Mouse (Mus musculus) MEL (cell line): ENCODE results near the gene Rpl3. TPM values are rescaled to one million over a fixed set of nuclear protein-coding genes. Genes with fewer than 3 reads are reported as not detected.

ENCODE experiments used
- DNase-seq: peaks from one replicate; pipeline ENCODE4 v3.0.0; 2011; ENCODE audit warnings: low read depth, low spot score
- H3K27ac ChIP-seq: 2 replicates; pipeline ENCODE4 v1.5.1; 2012; ENCODE audit warnings: low read depth, mild to moderate bottlenecking, control low read depth, low read length, moderate library complexity; ENCODE audit not compliant: control insufficient read depth
- H3K27me3 ChIP-seq, 2 experiments: fragments of 150-350 bp in 1 of 2; sonication (generic) in 1 of 2; 2 replicates each; pipeline ENCODE4 v1.6.1; 2012; ENCODE audit warnings: low read length in 2 of 2, mild to moderate bottlenecking in 2 of 2, improper control_type of control experiment in 1 of 2, moderate library complexity in 1 of 2; ENCODE audit not compliant: insufficient read depth in 2 of 2, control insufficient read depth in 1 of 2
- H3K36me3 ChIP-seq, 2 experiments: 2 replicates each; pipeline ENCODE4 v1.6.1; 2012 to 2014; ENCODE audit warnings: low read length in 2 of 2, improper control_type of control experiment in 1 of 2, inconsistent platforms in 1 of 2, mild to moderate bottlenecking in 1 of 2; ENCODE audit not compliant: insufficient read depth in 2 of 2, control insufficient read depth in 1 of 2
- H3K4me1 ChIP-seq, 2 experiments: fragments of 150-350 bp in 1 of 2; sonication (generic) in 1 of 2; 2 replicates each; pipeline ENCODE4 v1.6.1; 2012; ENCODE audit warnings: low read length in 2 of 2, improper control_type of control experiment in 1 of 2, mild to moderate bottlenecking in 1 of 2; ENCODE audit not compliant: insufficient read depth in 2 of 2, control insufficient read depth in 1 of 2
- H3K4me3 ChIP-seq, 2 experiments: fragments of 150-350 bp in 1 of 2; sonication (generic) in 1 of 2; 2 replicates each; pipeline ENCODE4 v1.5.1; 2012; ENCODE audit warnings: low read depth in 2 of 2, low read length in 2 of 2, mild to moderate bottlenecking in 2 of 2, moderate library complexity in 2 of 2, control low read depth in 1 of 2, improper control_type of control experiment in 1 of 2; ENCODE audit not compliant: control insufficient read depth in 1 of 2, insufficient read depth in 1 of 2
- H3K79me2 ChIP-seq: 2 replicates; pipeline ENCODE4 v1.6.1; 2012; ENCODE audit warnings: mild to moderate bottlenecking, low read length, moderate library complexity; ENCODE audit not compliant: control insufficient read depth, poor library complexity, insufficient read depth
- H3K9ac ChIP-seq: 2 replicates; pipeline ENCODE4 v1.6.1; 2012; ENCODE audit warnings: low read depth, mild to moderate bottlenecking, control low read depth, low read length, moderate library complexity; ENCODE audit not compliant: control insufficient read depth, poor library complexity, severe bottlenecking
- H3K9me3 ChIP-seq: fragments of 150-350 bp; sonication (generic); replicated peaks from 2 replicates; pipeline ENCODE4 v1.6.1; 2012; ENCODE audit warnings: mild to moderate bottlenecking, low read length, improper control_type of control experiment, moderate library complexity; ENCODE audit not compliant: insufficient read depth
- CHD1 ChIP-seq: IDR thresholded peaks from 2 replicates; pipeline ENCODE4 v1.6.1; 2012; ENCODE audit warnings: low read depth, mild to moderate bottlenecking, inconsistent platforms, low read length, improper control_type of control experiment
- EP300 ChIP-seq, 2 experiments: IDR thresholded peaks; 2 replicates each; pipeline ENCODE4 v1.6.1; 2011; ENCODE audit warnings: improper control_type of control experiment in 2 of 2, low read length in 2 of 2, low read depth in 1 of 2, mild to moderate bottlenecking in 1 of 2
- JUND ChIP-seq: IDR thresholded peaks from 2 replicates; pipeline ENCODE4 v1.6.1; 2011; ENCODE audit warnings: low read depth, mild to moderate bottlenecking, improper control_type of control experiment, low read length
- MAFK ChIP-seq: IDR thresholded peaks from 2 replicates; pipeline ENCODE4 v1.6.1; 2011; ENCODE audit warnings: low read depth, mild to moderate bottlenecking, low read length, improper control_type of control experiment, borderline replicate concordance
- SIN3A ChIP-seq: IDR thresholded peaks from 2 replicates; pipeline ENCODE4 v1.6.1; 2012; ENCODE audit warnings: low read length, improper control_type of control experiment, inconsistent platforms
- TAL1 ChIP-seq: IDR thresholded peaks from 2 replicates; pipeline ENCODE4 v1.6.1; 2012; ENCODE audit warnings: mild to moderate bottlenecking, inconsistent platforms, low read length, moderate library complexity, mixed read lengths
- USF1 ChIP-seq: IDR thresholded peaks from 2 replicates; pipeline ENCODE4 v1.6.1; 2014; ENCODE audit warnings: low read depth, mild to moderate bottlenecking, inconsistent platforms, low read length, improper control_type of control experiment, moderate library complexity
- polyA plus RNA-seq, 2 experiments: library from polyadenylated mRNA; stranded (reverse) in 1 of 2; unstranded in 1 of 2; fragments of >175 nt in 1 of 2; fragments of >200 nt in 1 of 2; gene quantifications; 2 replicates each; pipeline versions ENCODE4 v1.2.1 to v1.2.4; 2012; ENCODE audit warnings: low replicate concordance in 2 of 2, low read depth in 1 of 2; ENCODE audit not compliant: insufficient read length in 2 of 2, insufficient read depth in 1 of 2, missing spikeins in 1 of 2
- total RNA-seq: library from RNA; depleted of rRNA; stranded (reverse); fragments of 300-350 nt; gene quantifications from 2 replicates; pipeline ENCODE4 v1.2.3, GENCODE M21; 2012

The Rpl3 gene
- total and polyA plus RNA-seq, 3 experiments = 543 to 1,686 (median 1,096) TPM

GRCm38 (mm10) chr15:80117154-80117553 lies 25.5 kb upstream of the Rpl3 start:
- Histone ChIP-seq H3K36me3 (peaks cover 0 to 2% of the 10 kb centered on the region in 2 experiments; a peak in 2 of 4 replicates), H3K79me2 (no peaks in the 10 kb centered on the region), H3K27me3 (no peaks in the 10 kb centered on the region), H3K27ac (no peak overlapping the region), H3K4me3 (no peak overlapping the region), H3K4me1 (peaks cover 0 to 3% of the 10 kb centered on the region in 2 experiments; a peak in 2 of 4 replicates), H3K9me3 (no peaks in the 10 kb centered on the region), H3K9ac (no peak overlapping the region)
- DNase-seq = no peak
- TF ChIP-seq JUND = no peak
- TF ChIP-seq USF1 = 0 out of 2 replicates have a peak, but pooled peaks have one; percentile 6

DNA sequence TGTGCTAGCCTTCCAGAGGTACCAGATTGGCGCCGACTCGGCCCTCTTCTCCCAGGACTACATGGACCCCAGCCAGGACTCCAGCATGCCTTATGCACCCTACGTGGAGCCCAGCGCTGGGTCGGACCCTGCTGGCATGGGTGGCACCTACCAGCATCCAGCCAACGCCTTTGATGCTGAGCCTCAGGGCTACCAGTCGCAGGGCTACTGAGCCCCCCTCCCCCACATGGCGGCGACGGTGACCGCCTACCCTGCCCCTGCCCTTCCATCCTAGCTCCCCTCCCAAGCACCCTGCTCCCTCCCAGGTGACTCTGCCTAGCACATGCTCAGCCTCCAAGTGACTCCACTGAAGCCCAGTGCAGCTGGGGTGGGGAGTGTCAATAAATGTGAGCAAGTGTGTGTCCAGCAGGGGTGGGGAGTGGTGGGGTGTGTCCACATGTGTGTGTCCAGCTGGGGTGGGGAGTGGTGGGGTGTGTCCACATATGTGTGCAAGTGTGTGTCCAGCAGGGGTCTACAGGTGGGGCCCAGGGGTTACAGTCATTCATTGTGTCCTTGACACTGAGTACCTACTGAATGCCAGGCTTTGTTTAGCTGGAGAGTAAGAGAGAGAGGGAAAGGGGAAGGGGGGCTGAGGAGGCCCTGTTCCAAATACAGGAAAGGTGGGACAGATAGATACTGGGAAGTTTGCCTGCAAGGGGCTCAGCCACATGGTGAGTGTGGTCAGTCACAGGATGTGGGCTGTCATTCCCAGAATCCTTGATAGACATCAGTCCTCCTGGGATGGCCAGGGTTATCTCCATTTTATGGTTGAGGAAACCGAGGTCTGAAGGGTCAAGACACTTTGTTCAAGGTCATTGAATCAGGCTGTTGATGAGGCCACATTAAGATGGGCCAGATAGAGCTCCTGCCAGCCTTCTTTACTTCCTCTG lies 24.5 kb upstream of the Rpl3 start:
- Histone ChIP-seq H3K4me1 (peaks cover 0 to 3% of the 10 kb centered on the region in 2 experiments; a peak in 2 of 4 replicates), H3K79me2 (no peaks in the 10 kb centered on the region), H3K4me3 (no peak overlapping the region), H3K27ac (no peak overlapping the region), H3K9me3 (no peaks in the 10 kb centered on the region), H3K9ac (no peak overlapping the region), H3K27me3 (no peaks in the 10 kb centered on the region), H3K36me3 (peaks cover 0 to 7% of the 10 kb centered on the region in 2 experiments; a peak in 2 of 4 replicates)
- TF ChIP-seq EP300 (IDR thresholded peaks at IDR 0.05; ENCODE audit: low read depth in 1 of 2, low read length in 2 of 2) (peak in 1 of 2 experiments; percentile 38; a peak in 2 of 4 replicates), TAL1 (peak; percentile 69), MAFK (no peak), JUND (no peak)
- DNase-seq = no peak

GRCm38 (mm10) chr15:80115256-80115655 lies 23.6 kb upstream of the Rpl3 start:
- Histone ChIP-seq H3K9ac (no peak overlapping the region), H3K4me3 (no peak overlapping the region), H3K4me1 (peaks cover 0 to 3% of the 10 kb centered on the region in 2 experiments; a peak in 2 of 4 replicates)

More at GRCm38 (mm10) chr15:80115256-80115655, 23.6 kb upstream of the Rpl3 start:
- Histone ChIP-seq H3K9me3 (no peaks in the 10 kb centered on the region), H3K27ac (no peak overlapping the region), H3K79me2 (no peaks in the 10 kb centered on the region), H3K27me3 (no peaks in the 10 kb centered on the region), H3K36me3 (peaks cover 0 to 7% of the 10 kb centered on the region in 2 experiments; a peak in 2 of 4 replicates)
- no peak for DNase-seq
- no peak for TF ChIP-seq TAL1
- TF ChIP-seq SIN3A = no peak
- TF ChIP-seq USF1 = peak; percentile 70
- TF ChIP-seq CHD1 = no peak
